Mouse (Mus musculus) liver, adult 2 months (tissue): ENCODE results near the gene Tm6sf2.

Source experiments
- CTCF ChIP-seq: fragments of 200-500 bp; IDR thresholded peaks from 2 replicates; pipeline ENCODE4 v1.5.1; 2011; ENCODE audit warnings: low read depth, low read length, control low read depth
- POLR2A ChIP-seq: fragments of 200-500 bp; IDR thresholded peaks from 2 replicates; pipeline ENCODE4 v1.6.1; 2011; ENCODE audit warnings: low read length, control low read depth; ENCODE audit not compliant: insufficient read depth; ENCODE audit errors: extremely low read depth

GRCm38 (mm10) chr8:70104922-70105321, 32.2 kb downstream of the Tm6sf2 start:
- TF ChIP-seq POLR2A (no peak), CTCF (no peak)
